ENCODE assay signal across 8 mouse cellular contexts in the genomic region with DNA sequence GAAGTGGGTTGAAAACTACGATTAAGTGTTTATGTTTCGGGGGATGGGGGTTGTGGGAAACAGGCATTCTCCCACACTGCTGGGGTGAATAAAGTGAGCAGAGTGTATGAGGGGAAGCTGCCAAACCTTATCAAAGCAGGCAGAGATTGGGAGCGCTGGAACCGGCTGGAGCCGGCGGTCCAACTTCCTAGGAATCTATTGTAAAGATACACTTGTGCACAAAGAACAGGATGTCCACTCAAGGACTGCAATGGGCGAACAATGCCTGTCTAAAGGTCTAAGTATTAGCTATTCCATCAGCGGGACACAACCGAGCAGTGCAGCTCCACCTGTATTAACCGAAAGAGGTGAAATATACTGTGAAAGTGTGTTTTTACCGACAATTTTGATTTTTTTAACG. TPM values are rescaled to one million over a fixed set of nuclear protein-coding genes. Genes with fewer than 3 reads are reported as not detected.
DNase-seq lines count a peak whose midpoint lies in the region; ATAC-seq and TF ChIP-seq lines count a peak whose summit lies in the region.

No protein-coding gene starts in this region.

- WGBS in cerebellum, adult 2 months, result 40% methylated on average over 12 of the region's 12 CpGs
- WGBS in forebrain, embryonic 15.5 days, result 39% methylated on average over 12 of the region's 12 CpGs
- WGBS in intestine, postnatal 0 days, result 46% methylated on average over 12 of the region's 12 CpGs
- WGBS in midbrain, embryonic 15.5 days, result 39% methylated on average over 12 of the region's 12 CpGs
- 57% methylated on average over 12 of the region's 12 CpGs for whole genome bisulfite sequencing in kidney, adult 2 months

- peak overlapping the region; percentile 64 for H3K4me2 ChIP-seq in forebrain, embryonic 15.5 days (replicated peaks)
- no peak overlapping the region for H3K4me2 ChIP-seq in intestine, postnatal 0 days (replicated peaks; ENCODE audit: low read depth)
- H3K4me2 ChIP-seq in midbrain, embryonic 15.5 days, result peak overlapping the region; percentile 62

- no peak overlapping the region for H3K27ac ChIP-seq in cerebellum, adult 2 months (ENCODE audit: insufficient read depth, low read length)
- no peak overlapping the region for H3K27ac ChIP-seq in forebrain, embryonic 15.5 days (replicated peaks)
- peak overlapping the region; percentile 95 for H3K27ac ChIP-seq in intestine, postnatal 0 days (ENCODE audit: low read depth, low read length)
- peak overlapping the region; percentile 100; the same call in 1 of the 2 replicates for H3K27ac ChIP-seq in midbrain, embryonic 15.5 days
- no peak overlapping the region for H3K27ac ChIP-seq in kidney, adult 2 months (ENCODE audit: insufficient read depth, low read depth, low read length)

- no peaks in the 10 kb centered on the region for H3K9me3 ChIP-seq in forebrain, embryonic 15.5 days
- no peaks in the 10 kb centered on the region for H3K9me3 ChIP-seq in intestine, postnatal 0 days (ENCODE audit: control insufficient read depth)
- H3K9me3 ChIP-seq in midbrain, embryonic 15.5 days, result no peaks in the 10 kb centered on the region

- H3K9ac ChIP-seq in forebrain, embryonic 15.5 days (replicated peaks), result 0 out of 2 replicates have a peak overlapping the region, but pooled peaks have one; percentile 93
- no peak overlapping the region for H3K9ac ChIP-seq in intestine, postnatal 0 days (ENCODE audit: low read depth, low read length)
- peak overlapping the region; percentile 98 for H3K9ac ChIP-seq in midbrain, embryonic 15.5 days

- TF ChIP-seq CTCF in cerebellum, adult 2 months (IDR thresholded peaks at IDR 0.05; ENCODE audit: borderline replicate concordance, insufficient read depth, low read depth, low read length), result no peak
- no peak for TF ChIP-seq CTCF in intestine, postnatal 0 days (IDR thresholded peaks at IDR 0.05; ENCODE audit: low read depth)
- TF ChIP-seq CTCF in kidney, adult 2 months (conservative IDR thresholded peaks at IDR 0.05; ENCODE audit: insufficient read depth, insufficient read length, low read depth, low read length), result no peak

- H3K4me1 ChIP-seq in cerebellum, adult 2 months (ENCODE audit: control insufficient read depth, insufficient read depth, low read length), result peaks cover under 1% of the 10 kb centered on the region; the same call in 1 of the 2 replicates
- H3K4me1 ChIP-seq in forebrain, embryonic 15.5 days, result peaks cover 41% of the 10 kb centered on the region
- H3K4me1 ChIP-seq in intestine, postnatal 0 days (replicated peaks; ENCODE audit: control insufficient read depth, insufficient read depth, low read length), result peaks cover 8% of the 10 kb centered on the region
- H3K4me1 ChIP-seq in midbrain, embryonic 15.5 days, result peaks cover 41% of the 10 kb centered on the region
- no peaks in the 10 kb centered on the region; the same call in 1 of the 2 replicates for H3K4me1 ChIP-seq in kidney, adult 2 months (ENCODE audit: control insufficient read depth, insufficient read depth, low read length)

- peak overlapping the region; percentile 32 for H3K4me3 ChIP-seq in cerebellum, adult 2 months (replicated peaks; ENCODE audit: insufficient read depth, low read depth, low read length)
- peak overlapping the region; percentile 86 for H3K4me3 ChIP-seq in forebrain, embryonic 15.5 days
- no peak overlapping the region for H3K4me3 ChIP-seq in intestine, postnatal 0 days (ENCODE audit: low read depth, low read length)
- peak overlapping the region; percentile 89 for H3K4me3 ChIP-seq in midbrain, embryonic 15.5 days
- no peak overlapping the region for H3K4me3 ChIP-seq in kidney, adult 2 months (ENCODE audit: insufficient read depth, low read depth, low read length)

- H3K27me3 ChIP-seq in cerebellum, adult 2 months (ENCODE audit: control insufficient read depth, insufficient read depth, low read length), result no peaks in the 10 kb centered on the region
- no peaks in the 10 kb centered on the region for H3K27me3 ChIP-seq in forebrain, embryonic 15.5 days
- H3K27me3 ChIP-seq in intestine, postnatal 0 days (replicated peaks; ENCODE audit: control insufficient read depth, insufficient read depth, low read length), result no peaks in the 10 kb centered on the region
- no peaks in the 10 kb centered on the region for H3K27me3 ChIP-seq in midbrain, embryonic 15.5 days (replicated peaks)
- H3K27me3 ChIP-seq in kidney, adult 2 months (replicated peaks; ENCODE audit: control insufficient read depth, insufficient read depth, low read length), result no peaks in the 10 kb centered on the region

- no peak for DNase-seq in cerebellum, adult 2 months
- DNase-seq in cerebellum, adult 11-12 months, result no peak
- no peak for DNase-seq in layer of hippocampus, adult 11-12 months (ENCODE audit: low spot score)
- no peak for DNase-seq in thymus, postnatal 4 days
- no peak for DNase-seq in kidney, adult 2 months

- no peak for TF ChIP-seq POLR2A in cerebellum, adult 2 months (IDR thresholded peaks at IDR 0.05; ENCODE audit: borderline replicate concordance, insufficient read depth, low read length)
- TF ChIP-seq POLR2A in kidney, adult 2 months (IDR thresholded peaks at IDR 0.05; ENCODE audit: low read depth, low read length), result no peak

- no peaks in the 10 kb centered on the region for H3K36me3 ChIP-seq in forebrain, embryonic 15.5 days
- no peaks in the 10 kb centered on the region for H3K36me3 ChIP-seq in intestine, postnatal 0 days (ENCODE audit: control insufficient read depth, insufficient read depth)
- no peaks in the 10 kb centered on the region for H3K36me3 ChIP-seq in midbrain, embryonic 15.5 days (replicated peaks)
- no peaks in the 10 kb centered on the region for H3K36me3 ChIP-seq in kidney, adult 2 months (ENCODE audit: control insufficient read depth, insufficient read depth, low read length)

- no peak for ATAC-seq in forebrain, embryonic 15.5 days (replicated peaks)
- ATAC-seq in intestine, postnatal 0 days, result no peak
- ATAC-seq in midbrain, embryonic 15.5 days (replicated peaks), result no peak

RNA-seq across cellular contexts. Expression of gene Bcar3, which starts 2.1 kb away (rescaled TPM):
- 17.2 and 19.5 TPM in 2 replicates for polyA plus RNA-seq in cerebellum, adult 2 months (2012; rRNA removed)
- 5.0 and 6.1 TPM in 2 replicates for polyA plus RNA-seq in forebrain, embryonic 15.5 days (2015; fragmentation: Nextera tagmentation; extraction: Ambion mirVana)
- 33.5 and 33.8 TPM in 2 replicates for polyA plus RNA-seq in intestine, postnatal 0 days (2015; fragmentation: Nextera tagmentation; extraction: Ambion mirVana)
- 7.2 and 7.5 TPM in 2 replicates for polyA plus RNA-seq in midbrain, embryonic 15.5 days (2015; fragmentation: Nextera tagmentation; extraction: Ambion mirVana)
- 41.3 and 45.1 TPM in 2 replicates for polyA plus RNA-seq in kidney, adult 2 months (2012; rRNA removed)

RNA-seq across cellular contexts. Expression of gene Dnttip2, which starts 17.6 kb away (rescaled TPM):
- polyA plus RNA-seq in cerebellum, adult 2 months (2012; rRNA removed), result 24.2 and 24.3 TPM in 2 replicates
- 51.9 and 59.9 TPM in 2 replicates for polyA plus RNA-seq in forebrain, embryonic 15.5 days (2015; fragmentation: Nextera tagmentation; extraction: Ambion mirVana)
- polyA plus RNA-seq in intestine, postnatal 0 days (2015; fragmentation: Nextera tagmentation; extraction: Ambion mirVana), result 42.4 and 44.9 TPM in 2 replicates
- 43.9 and 45.2 TPM in 2 replicates for polyA plus RNA-seq in midbrain, embryonic 15.5 days (2015; fragmentation: Nextera tagmentation; extraction: Ambion mirVana)
- polyA plus RNA-seq in kidney, adult 2 months (2012; rRNA removed), result 6.6 and 7.9 TPM in 2 replicates

RNA-seq across cellular contexts. Expression of gene Gclm, which starts 46.5 kb away (rescaled TPM):
- polyA plus RNA-seq in cerebellum, adult 2 months (2012; rRNA removed), result 75.4 and 78.6 TPM in 2 replicates
- 52.6 and 57.4 TPM in 2 replicates for polyA plus RNA-seq in forebrain, embryonic 15.5 days (2015; fragmentation: Nextera tagmentation; extraction: Ambion mirVana)
- 382 and 400 TPM in 2 replicates for polyA plus RNA-seq in intestine, postnatal 0 days (2015; fragmentation: Nextera tagmentation; extraction: Ambion mirVana)
- 40.3 and 45.8 TPM in 2 replicates for polyA plus RNA-seq in midbrain, embryonic 15.5 days (2015; fragmentation: Nextera tagmentation; extraction: Ambion mirVana)
- 227 and 313 TPM in 2 replicates for polyA plus RNA-seq in kidney, adult 2 months (2012; rRNA removed)

Comparison
In these comparisons a context has a peak if more than half of its experiments do, and no peak if none do; other contexts are left out.
1. H3K27ac ChIP-seq: peak in intestine, postnatal 0 days (single experiment) and midbrain, embryonic 15.5 days (single experiment); none in cerebellum, adult 2 months (single experiment), forebrain, embryonic 15.5 days (single experiment) and kidney, adult 2 months (single experiment).
2. H3K4me3 ChIP-seq: peak in cerebellum, adult 2 months (single experiment), forebrain, embryonic 15.5 days (single experiment) and midbrain, embryonic 15.5 days (single experiment); none in intestine, postnatal 0 days (single experiment) and kidney, adult 2 months (single experiment).